Mouse (Mus musculus) neural tube, postnatal 0 days (tissue): Measurements from ENCODE around the gene Dok3. TPM values are rescaled to one million over a fixed set of nuclear protein-coding genes. Genes with fewer than 3 reads are reported as not detected.

Source experiments
- microRNA-seq: library from miRNA; unstranded; fragments of <30 nt; microRNA quantifications from one replicate; pipeline ENCODE4, GENCODE M21; 2016
- polyA plus RNA-seq: library from polyadenylated mRNA; unstranded; fragments of >200 nt; fragmentation: Nextera tagmentation; extraction: Ambion mirVana; gene quantifications from 2 replicates; pipeline ENCODE4 v1.2.1, GENCODE M21; 2015

Gene Dok3
- polyA plus RNA-seq = 2.1 and 2.5 TPM in 2 replicates

GRCm38 (mm10) chr13:55529198-55529915 is at the start of gene Dok3:
Gene Dok3, minus strand, starts transcription at chr13:55529296.

GRCm38 (mm10) chr13:55573432-55573831 is 44.3 kb upstream of the Dok3 start, which contains the start of gene Tmed9:
Gene Tmed9, plus strand, starts transcription at chr13:55573732.

GRCm38 (mm10) chr13:55571027-55571751 is 42.1 kb upstream of the Dok3 start, which contains the start of gene Fam193b:
Gene Fam193b, minus strand, starts transcription at chr13:55571120.

GRCm38 (mm10) chr13:55536194-55537175 is 7.4 kb upstream of the Dok3 start, which contains the start of gene Ddx41:
Gene Ddx41, minus strand, starts transcription at chr13:55536658.

GRCm38 (mm10) chr13:55513111-55513748 is 15.9 kb downstream of the Dok3 start, which contains the start of gene Pdlim7:
Gene Pdlim7, minus strand, starts transcription at chr13:55513676.

GRCm38 (mm10) chr13:55487578-55488498 is 41.3 kb downstream of the Dok3 start, which contains the start of gene Dbn1:
Gene Dbn1, minus strand, starts transcription at chr13:55488111.

Small RNA genes within 50 kb of the gene (microRNA-seq; reads per million reads assigned to microRNA genes)
- gene Mir6944 = 22.1 reads per million, percentile 27 among the genes with 10 or more reads in this experiment
- 3.2 reads per million, percentile 2 among the genes with 10 or more reads in this experiment for gene Mir6945

Other genes with a start within 250 kb of the Dok3 start
- 302 and 314 TPM in 2 replicates for gene Prelid1, start 208.8 kb downstream of the Dok3 start, polyA plus RNA-seq
- 98.3 and 99.3 TPM in 2 replicates for gene Rab24, start 207.3 kb downstream of the Dok3 start, polyA plus RNA-seq
- gene Mxd3, start 199.5 kb downstream of the Dok3 start, polyA plus RNA-seq = 4.4 and 5.2 TPM in 2 replicates
- 34.2 and 36.2 TPM in 2 replicates for gene Lman2, start 166.5 kb downstream of the Dok3 start, polyA plus RNA-seq
- gene Rgs14, start 159.6 kb downstream of the Dok3 start, polyA plus RNA-seq = 0.52 and 0.63 TPM in 2 replicates
- not detected in 2 replicates for gene Slc34a1, start 131.1 kb downstream of the Dok3 start, polyA plus RNA-seq
- 1.5 and 3.3 TPM in 2 replicates for gene Pfn3, start 114.1 kb downstream of the Dok3 start, polyA plus RNA-seq
- gene F12, start 102.5 kb downstream of the Dok3 start, polyA plus RNA-seq = 0.11 and 0.63 TPM in 2 replicates
- 33.0 and 37.2 TPM in 2 replicates for gene Grk6, start 84.2 kb downstream of the Dok3 start, polyA plus RNA-seq
- 5.5 and 6.3 TPM in 2 replicates for gene Prr7, start 65.0 kb downstream of the Dok3 start, polyA plus RNA-seq
- 261 and 300 TPM in 2 replicates for gene Dbn1, start 41.2 kb downstream of the Dok3 start, polyA plus RNA-seq
- 141 and 174 TPM in 2 replicates for gene Pdlim7, start 15.6 kb downstream of the Dok3 start, polyA plus RNA-seq
- gene Ddx41, start 7.4 kb upstream of the Dok3 start, polyA plus RNA-seq = 37.2 and 40.7 TPM in 2 replicates
- 30.6 and 35.3 TPM in 2 replicates for gene Fam193b, start 41.8 kb upstream of the Dok3 start, polyA plus RNA-seq
- 100 TPM in 2 replicates for gene Tmed9, start 44.4 kb upstream of the Dok3 start, polyA plus RNA-seq
- gene B4galt7, start 70.6 kb upstream of the Dok3 start, polyA plus RNA-seq = 44.6 and 45.7 TPM in 2 replicates
- gene Caml, start 93.7 kb upstream of the Dok3 start, polyA plus RNA-seq = 108 and 111 TPM in 2 replicates
- 18.3 and 20.6 TPM in 2 replicates for gene Ddx46, start 105.7 kb upstream of the Dok3 start, polyA plus RNA-seq
- 66.1 and 66.5 TPM in 2 replicates for gene B230219D22Rik, start 163.8 kb upstream of the Dok3 start, polyA plus RNA-seq
- 131 and 132 TPM in 2 replicates for gene Txndc15, start 185.4 kb upstream of the Dok3 start, polyA plus RNA-seq
- gene Pcbd2, start 198.1 kb upstream of the Dok3 start, polyA plus RNA-seq = 40.6 and 42.2 TPM in 2 replicates